Mouse (Mus musculus) left cerebral cortex, postnatal 36 days (tissue): ENCODE measurements at regions not wholly inside any gene's neighbourhood (a gene's known extent, or its start where the extent isn't known, plus 50 kb on each side); places are given as distances from the start of the nearest gene placed in this dataset.
"Not testable (repeated sequence)": the region's sequence is repeated elsewhere in the genome, so short reads cannot be mapped to it uniquely, and the experiment has no call there.

Experiments
- DNase-seq, 2 experiments: peaks; one replicate each; pipeline ENCODE4 v3.0.0; 2021 to 2022; ENCODE audit warnings: low spot score in 2 of 2, mixed read lengths in 1 of 2
- intact Hi-C: fragments of 180-260 bp; cut with DNase I; formaldehyde crosslinking; loops from one replicate; pipeline ENCODE4 v1.15.1; 2025

DNA sequence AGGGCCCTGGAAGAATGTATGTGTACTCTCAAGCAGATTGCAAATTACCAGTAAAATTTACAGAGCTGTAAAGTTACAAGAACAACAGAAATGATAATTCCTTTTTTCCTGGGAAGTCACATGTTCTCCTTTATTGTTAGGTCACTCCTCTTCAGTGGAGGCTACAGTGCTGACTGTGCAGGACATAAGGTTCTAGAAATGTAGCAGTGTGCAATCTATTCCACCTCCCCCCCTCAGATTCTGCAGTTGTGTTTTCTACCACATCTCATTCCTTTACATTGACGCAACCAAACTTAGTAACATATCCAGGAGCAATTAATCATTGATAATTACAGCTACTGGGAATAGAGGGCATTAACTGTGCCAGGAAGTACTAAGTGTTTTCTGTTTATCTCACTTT is 385.3 kb upstream of the Tnc start:
- intact Hi-C loops, result no loop called here
- no peak for DNase-seq

- DNase-seq, result no peak
- intact Hi-C loops, result no loop called here
These were observed 391.2 kb upstream of the Tnc start for GRCm38 (mm10) chr4:64437744-64438594.

- intact Hi-C loops, result no loop called here
- no peak for DNase-seq
These were observed 404.6 kb upstream of the Tnc start for GRCm38 (mm10) chr4:64451442-64451841.

- DNase-seq, result no peak
These were observed 405.1 kb upstream of the Tnc start for GRCm38 (mm10) chr4:64451946-64452345.

DNA sequence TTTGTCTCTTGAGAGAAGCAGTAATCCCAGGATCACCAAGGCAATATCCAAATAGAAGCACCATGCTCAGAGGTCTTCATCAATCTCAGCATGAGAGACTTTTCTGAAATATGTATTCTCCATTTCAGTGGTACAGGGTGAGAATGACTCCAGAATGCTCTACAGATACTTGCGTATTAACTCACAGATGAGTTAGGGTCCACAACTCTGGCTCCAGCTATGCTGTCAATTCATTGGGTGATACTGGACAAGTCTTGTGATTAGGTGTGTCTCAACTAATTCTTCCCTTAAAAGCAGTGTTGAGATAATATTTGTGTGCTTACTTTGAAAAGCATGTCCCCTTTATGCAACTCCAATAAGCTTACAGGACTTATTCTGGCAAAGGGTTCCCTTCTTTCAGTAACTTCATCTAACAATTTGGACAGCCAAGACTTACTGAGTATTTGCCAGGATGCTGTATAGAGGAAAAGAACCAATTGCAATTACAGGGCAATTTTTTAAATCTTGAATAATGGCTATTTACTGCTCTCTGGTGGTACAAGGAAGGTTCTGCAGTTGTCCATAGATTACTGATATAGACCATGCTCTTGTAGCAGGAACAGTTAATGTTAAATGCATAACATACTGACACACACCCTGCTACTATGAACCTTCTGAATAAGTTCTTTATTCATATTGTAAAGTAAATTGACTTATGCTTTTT is 445.6 kb upstream of the Tnc start:
- intact Hi-C loops, result loop anchor here (2.0 to 5.0 kb wide), 4 partner anchors 545 to 1124 kb away; no protein-coding TSS in a partner anchor

More at GRCm38 (mm10) chr4:64451946-64452345, 405.1 kb upstream of the Tnc start:
- intact Hi-C loops, result no loop called here

DNA sequence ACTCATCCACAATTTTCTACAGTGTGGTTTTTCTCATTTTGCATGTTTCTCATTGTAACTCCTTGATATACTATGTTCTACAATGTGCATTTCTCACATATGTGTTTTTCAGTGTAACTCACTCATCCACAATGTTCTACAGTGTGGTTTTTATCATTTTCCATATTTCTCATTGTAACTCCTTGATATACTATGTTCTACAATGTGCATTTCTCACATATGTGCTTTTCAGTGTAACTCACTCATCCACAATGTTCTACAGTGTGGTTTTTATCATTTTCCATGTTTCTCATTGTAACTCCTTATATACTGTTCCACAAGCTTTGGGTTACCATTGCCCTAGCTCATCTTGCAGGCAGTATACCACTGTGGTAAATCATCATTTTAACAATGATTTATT is 450.9 kb upstream of the Tnc start:
- intact Hi-C loops, result not testable (repeated sequence)

More for the DNA sequence above, 445.6 kb upstream of the Tnc start:
- DNase-seq, result no peak

GRCm38 (mm10) chr4:64500635-64501395 is 454.0 kb upstream of the Tnc start:
- no peak for DNase-seq
- intact Hi-C loops, result no loop called here

More for the DNA sequence above, 450.9 kb upstream of the Tnc start:
- DNase-seq, result not testable (repeated sequence)

GRCm38 (mm10) chr4:64521883-64522282 is 475.1 kb upstream of the Tnc start:
- no peak for DNase-seq
- intact Hi-C loops, result no loop called here

DNA sequence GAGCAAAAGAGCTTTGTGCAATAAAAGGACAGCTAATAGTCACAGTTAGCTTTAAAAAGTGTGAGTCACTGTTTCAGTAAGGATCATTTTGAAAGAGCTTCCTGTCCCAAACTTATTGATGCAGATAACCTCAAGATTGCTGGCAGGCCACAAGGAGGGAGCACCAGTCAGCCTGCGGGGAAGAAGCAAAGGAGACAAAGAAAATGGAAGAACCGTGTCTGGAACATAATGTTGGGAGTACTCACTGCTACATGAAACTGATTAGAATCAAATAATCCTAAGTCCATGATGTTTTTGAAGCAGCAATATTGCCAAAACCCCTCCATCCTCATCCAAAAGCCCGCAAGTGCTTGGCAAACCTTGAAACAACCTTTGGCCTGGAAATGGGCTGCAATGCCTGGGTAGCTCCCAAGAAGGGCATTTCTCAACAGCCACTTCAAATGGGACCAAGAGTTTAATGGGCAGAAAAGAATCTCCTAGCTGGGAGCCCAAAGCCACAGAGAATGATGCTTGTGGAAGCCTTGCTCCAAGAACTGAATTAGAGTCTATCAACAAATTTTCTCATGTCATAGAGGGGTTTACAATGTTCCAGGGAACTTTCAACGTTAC is 481.0 kb upstream of the Tnc start:
- no peak for DNase-seq
- intact Hi-C loops, result no loop called here

DNA sequence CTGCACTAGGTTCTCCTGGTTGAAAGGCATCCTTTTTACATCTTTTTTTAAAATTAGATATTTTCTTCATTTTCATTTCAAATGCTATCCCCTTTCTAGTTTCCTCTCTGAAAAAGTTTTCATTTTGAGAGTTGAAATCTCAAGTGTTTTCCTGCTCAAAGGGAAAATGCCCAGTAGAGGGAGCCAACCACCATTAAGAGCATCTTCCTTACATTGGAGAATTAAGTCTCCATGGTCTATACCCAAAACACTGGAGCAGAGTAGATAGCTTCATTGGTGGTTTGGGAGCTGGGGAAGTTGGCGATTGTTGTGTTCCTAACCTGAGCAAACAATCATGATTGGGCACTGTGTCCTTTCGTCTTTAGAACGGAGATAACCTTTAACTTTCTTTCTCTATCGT is 483.8 kb upstream of the Tnc start:
- no peak for DNase-seq
- intact Hi-C loops, result loop anchor here (5.0 to 10.0 kb wide), 2 partner anchors 594 to 1062 kb away; partner anchors contain the start of gene Pappa

DNA sequence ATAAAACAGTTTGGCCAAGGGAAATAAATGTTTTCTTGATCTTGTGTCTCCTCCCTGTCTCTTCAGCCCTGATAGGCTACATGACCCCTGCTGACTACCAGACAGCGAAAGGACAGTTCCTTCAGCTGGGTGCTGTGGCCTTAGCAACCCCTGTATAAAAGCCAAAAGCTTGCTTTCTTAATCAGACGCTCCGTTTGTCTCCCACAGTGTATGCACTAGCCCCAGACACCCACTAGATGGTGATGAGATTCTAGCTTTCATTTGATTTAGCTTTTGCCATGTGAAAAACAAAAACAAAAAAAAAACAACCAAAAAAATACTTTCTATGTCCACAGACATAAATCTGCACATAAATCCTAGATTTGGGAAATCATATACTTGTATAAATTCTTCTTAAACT is 486.2 kb upstream of the Tnc start:
- DNase-seq, result no peak
- intact Hi-C loops, result loop anchor here (5.0 to 10.0 kb wide), 2 partner anchors 592 to 1059 kb away; partner anchors contain the start of gene Pappa

DNA sequence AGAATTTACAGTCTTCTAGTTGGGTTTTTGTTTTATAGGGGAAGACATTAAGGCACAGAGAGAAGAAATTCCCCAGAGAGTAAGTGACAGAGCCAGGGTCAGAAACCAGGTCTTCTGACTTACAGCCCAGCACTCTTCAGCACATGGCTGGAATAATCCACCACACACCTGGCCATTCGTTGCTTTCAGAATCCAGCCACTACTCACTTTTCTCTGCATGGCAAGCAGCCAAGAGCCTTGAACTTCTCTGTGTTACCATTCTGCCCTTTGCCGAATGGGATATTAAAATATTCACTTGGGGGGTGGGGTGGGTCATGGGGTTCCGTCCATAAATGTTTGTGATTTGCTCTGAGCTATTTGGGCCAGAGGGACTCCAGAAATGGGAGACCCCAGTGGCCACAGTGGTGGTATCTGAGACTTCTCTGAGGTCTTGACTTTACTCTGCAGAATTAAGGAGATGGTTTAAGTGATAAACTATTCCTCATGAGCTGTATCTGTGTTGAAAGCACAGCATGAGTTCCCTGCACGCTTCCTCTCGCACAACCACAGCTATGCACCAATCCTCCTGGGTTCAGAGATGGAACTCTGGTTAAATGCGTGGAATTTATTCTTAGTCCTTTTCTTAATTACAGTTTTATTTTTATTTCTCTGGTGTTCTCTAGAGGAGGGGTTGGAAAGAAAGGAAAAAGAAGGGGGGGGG is 488.9 kb upstream of the Tnc start:
- intact Hi-C loops, result loop anchor here (5.0 to 10.0 kb wide), 2 partner anchors 589 to 962 kb away; partner anchors contain the start of gene Pappa
- DNase-seq, result no peak

GRCm38 (mm10) chr4:64538009-64538408 is 491.2 kb upstream of the Tnc start:
- no peak for DNase-seq
- intact Hi-C loops, result loop anchor here (5.0 to 10.0 kb wide), 2 partner anchors 587 to 959 kb away; partner anchors contain the start of gene Pappa

GRCm38 (mm10) chr4:64544576-64545185 is 497.9 kb upstream of the Tnc start:
- intact Hi-C loops, result no loop called here
- no peak for DNase-seq

GRCm38 (mm10) chr4:64546386-64546785 is 499.6 kb upstream of the Tnc start:
- DNase-seq, result no peak
- intact Hi-C loops, result no loop called here

DNA sequence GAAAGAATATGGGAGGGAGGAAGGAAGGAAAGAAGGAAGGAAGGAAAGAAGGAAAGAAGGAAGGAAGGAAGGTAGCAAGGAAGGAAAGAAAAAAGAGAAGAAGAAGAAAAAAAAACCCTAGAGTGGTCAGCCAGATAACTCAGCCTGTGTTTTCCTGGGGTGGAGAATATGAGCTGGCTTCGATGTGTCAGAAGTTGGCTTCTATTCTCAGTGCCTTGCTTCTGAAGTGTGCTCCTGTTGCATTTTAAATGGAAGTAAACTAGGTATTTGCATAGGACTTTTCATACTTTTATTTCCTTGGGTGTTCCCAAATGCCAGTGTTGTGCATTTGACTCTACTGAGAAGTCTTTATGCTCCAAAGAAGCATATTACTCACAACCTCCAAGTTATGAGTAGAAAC is 515.7 kb upstream of the Tnc start:
- intact Hi-C loops, result no loop called here
- DNase-seq, result no peak

GRCm38 (mm10) chr4:64563996-64564395 is 517.2 kb upstream of the Tnc start:
- no peak for DNase-seq
- intact Hi-C loops, result no loop called here

DNA sequence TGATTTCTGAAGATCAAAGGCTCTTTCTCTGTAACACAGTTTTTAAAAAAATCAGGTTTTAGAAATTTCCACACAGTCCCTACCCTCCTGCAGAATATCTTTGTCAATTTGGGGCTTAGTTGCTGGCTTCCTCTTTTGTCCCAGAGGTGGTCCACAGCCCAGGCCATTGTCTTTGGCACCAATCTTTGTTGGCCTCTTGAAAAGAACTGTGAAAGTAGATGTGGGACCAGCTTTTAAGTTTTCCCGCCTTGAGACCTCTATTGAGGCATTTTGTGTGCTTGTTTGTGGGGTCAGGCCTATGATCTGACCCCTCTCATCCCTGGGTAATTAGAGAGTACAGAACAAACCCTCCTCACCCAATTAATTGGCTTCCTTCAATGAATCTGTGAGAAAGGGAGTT is 523.9 kb upstream of the Tnc start:
- intact Hi-C loops, result no loop called here

More for the DNA sequence above, 523.9 kb upstream of the Tnc start:
- no peak for DNase-seq
